Mouse (Mus musculus) brain, embryonic 14.5 days (tissue): ENCODE data around the gene Sbsn.

Experiments used
- CTCF ChIP-seq: fragments of 200-500 bp; IDR thresholded peaks from 2 replicates; pipeline ENCODE4 v1.5.1; 2012; ENCODE audit warnings: inconsistent platforms, mild to moderate bottlenecking, moderate library complexity, borderline replicate concordance; ENCODE audit not compliant: insufficient read depth, insufficient read length; ENCODE audit errors: extremely low read depth
- POLR2A ChIP-seq: fragments of 200-500 bp; IDR thresholded peaks from 2 replicates; pipeline ENCODE4 v1.6.1; 2012; ENCODE audit warnings: mild to moderate bottlenecking, inconsistent platforms, borderline replicate concordance; ENCODE audit not compliant: poor library complexity, insufficient read depth, insufficient read length, severe bottlenecking; ENCODE audit errors: extremely low read depth

DNA sequence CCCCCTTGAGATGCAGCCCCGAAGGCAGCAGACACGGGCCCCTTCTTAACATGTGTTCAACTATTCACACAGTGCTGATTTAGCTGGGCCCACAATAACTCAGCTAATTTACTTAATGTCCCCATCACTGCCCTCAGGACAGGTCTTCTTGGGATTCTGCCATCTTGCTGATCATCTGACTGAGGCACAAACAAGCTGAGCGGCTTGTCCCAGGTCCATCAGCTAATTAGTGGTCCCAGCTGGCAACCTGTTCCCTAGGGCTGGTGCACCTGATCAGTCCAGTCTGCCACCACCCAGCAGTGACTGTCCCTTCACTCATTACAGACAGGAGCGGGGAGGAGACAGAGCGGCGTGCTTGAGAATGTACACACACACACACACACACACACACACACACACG lies 30.0 kb upstream of the Sbsn start:
- TF ChIP-seq CTCF: no peak
- TF ChIP-seq POLR2A: no peak
